Mouse (Mus musculus) CH12.LX (cell line): Measurements from ENCODE around the gene Irgc1.

ENCODE experiments used
- CTCF ChIP-seq, 2 experiments: IDR thresholded peaks in 1 of 2; conservative IDR thresholded peaks in 1 of 2; 2 replicates each; pipeline ENCODE4 v1.5.1; 2011 to 2012; ENCODE audit warnings: low read depth in 2 of 2, low read length in 2 of 2, improper control_type of control experiment in 1 of 2, inconsistent platforms in 1 of 2, mild to moderate bottlenecking in 1 of 2, moderate library complexity in 1 of 2
- EP300 ChIP-seq: IDR thresholded peaks from 2 replicates; pipeline ENCODE4 v1.6.1; 2011; ENCODE audit warnings: low read length, improper control_type of control experiment
- KAT2A ChIP-seq: IDR thresholded peaks from 2 replicates; pipeline ENCODE4 v1.6.1; 2012; ENCODE audit warnings: low read length, improper control_type of control experiment, inconsistent platforms; ENCODE audit not compliant: insufficient replicate concordance
- MEF2A ChIP-seq: IDR thresholded peaks from 2 replicates; pipeline ENCODE4 v1.6.1; 2014; ENCODE audit warnings: low read depth, mild to moderate bottlenecking, inconsistent platforms, low read length, improper control_type of control experiment, borderline replicate concordance
- MYC ChIP-seq: IDR thresholded peaks from 2 replicates; pipeline ENCODE4 v1.6.1; 2011; ENCODE audit warnings: low read depth, mild to moderate bottlenecking, improper control_type of control experiment, low read length
- NELFE ChIP-seq: IDR thresholded peaks from 2 replicates; pipeline ENCODE4 v1.6.1; 2011; ENCODE audit warnings: low read depth, low read length, improper control_type of control experiment
- SIN3A ChIP-seq: IDR thresholded peaks from 2 replicates; pipeline ENCODE4 v1.6.1; 2012; ENCODE audit warnings: low read length, improper control_type of control experiment, inconsistent platforms
- ZC3H11A ChIP-seq: IDR thresholded peaks from 2 replicates; pipeline ENCODE4 v1.6.1; 2012; ENCODE audit warnings: low read depth, mild to moderate bottlenecking, inconsistent platforms, low read length, improper control_type of control experiment

GRCm38 (mm10) chr7:24423956-24424732 lies 28.0 kb downstream of the Irgc1 start:
- TF ChIP-seq EP300 (no peak), NELFE (no peak), CTCF (conservative IDR thresholded peaks at IDR 0.05 in 1 of 2, IDR thresholded peaks at IDR 0.05 in 1 of 2; ENCODE audit: low read depth in 2 of 2, low read length in 2 of 2) (no peak), MEF2A (no peak), SIN3A (no peak), MYC (no peak), ZC3H11A (no peak), KAT2A (no peak)
